Mouse (Mus musculus) CD4-positive, CD25-positive, alpha-beta regulatory T cell, adult 9 weeks (primary cell): ENCODE data around the gene Naalad2. TPM values are rescaled to one million over a fixed set of nuclear protein-coding genes. Genes with fewer than 3 reads are reported as not detected.

Experiments
- polyA plus RNA-seq: library from polyadenylated mRNA; unstranded; fragments of 100-300 nt; shearing (Covaris generic); gene quantifications from one replicate; pipeline ENCODE4 v1.2.1, GENCODE M21; 2017

Gene Naalad2
- polyA plus RNA-seq: 0.20 TPM

DNA sequence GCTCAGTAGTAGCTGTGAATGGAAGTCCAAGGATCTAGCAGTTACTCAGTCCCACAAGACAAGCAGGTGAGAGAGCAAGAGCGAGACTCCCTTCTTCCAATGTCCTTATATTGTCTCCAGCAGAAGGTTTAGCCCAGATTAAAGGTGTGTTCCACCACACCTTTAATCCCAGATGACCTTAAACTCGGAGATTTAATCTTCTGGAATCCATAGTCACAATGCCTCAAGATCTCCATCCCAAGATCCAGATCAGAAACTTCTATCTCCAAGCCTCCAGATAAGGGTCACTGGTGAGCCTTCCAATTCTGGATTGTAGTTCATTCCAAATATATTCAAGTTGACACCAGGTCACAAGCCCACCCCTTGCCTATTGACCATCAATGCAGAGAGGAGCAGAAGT is at the start of gene Naalad2:
TSS of gene Naalad2 (minus strand) at position 101 of the 400 bp plus-strand sequence.

GRCm38 (mm10) chr9:18430354-18430753 is 27.6 kb upstream of the Naalad2 start, which contains the start of gene Mbd3l2:
Gene Mbd3l2 (plus strand): TSS chr9:18430654.

GRCm38 (mm10) chr9:18404118-18404517 is 1.3 kb upstream of the Naalad2 start, which contains the start of gene Ubtfl1:
Gene Ubtfl1 (plus strand): TSS chr9:18404418.

DNA sequence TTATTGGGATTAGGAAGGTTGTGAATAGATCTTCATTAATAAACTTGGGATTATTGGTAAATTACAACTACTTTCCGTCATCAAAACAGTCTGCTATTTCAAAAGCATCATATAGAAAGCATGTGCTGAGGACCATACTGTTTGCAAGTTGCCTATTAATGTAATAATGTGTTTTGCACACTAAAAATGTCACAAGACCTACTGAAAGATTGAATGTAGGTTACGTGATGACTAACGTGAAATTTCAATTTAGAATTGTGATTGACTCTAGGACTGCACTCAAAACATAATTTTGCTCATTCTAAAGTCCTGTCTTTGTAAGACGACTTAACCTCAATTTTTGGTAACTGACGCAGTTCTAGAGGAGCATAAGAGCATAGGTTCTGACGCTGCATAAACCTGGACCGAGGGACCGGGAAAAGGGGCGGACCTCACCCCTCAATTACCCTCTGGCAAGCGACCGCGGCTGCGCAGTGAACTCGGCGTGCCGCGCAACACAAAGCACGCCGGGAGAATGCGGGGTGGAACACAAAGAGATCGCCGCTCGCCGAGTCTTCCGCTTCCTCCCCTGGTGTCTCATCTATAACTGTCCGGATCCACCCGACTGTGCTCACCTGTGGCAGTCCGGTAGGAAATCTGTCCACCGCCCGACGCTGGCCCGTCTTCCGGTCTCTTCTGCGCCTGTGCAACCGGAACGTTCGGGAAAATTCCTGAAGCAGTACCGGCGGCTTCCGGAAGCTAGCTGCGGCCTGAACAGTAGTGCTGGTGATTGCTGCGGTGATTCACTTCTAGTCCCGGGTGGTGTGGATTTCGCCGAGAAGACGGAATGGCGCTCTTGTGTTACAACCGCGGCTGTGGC is 111.0 kb downstream of the Naalad2 start, which contains the start of gene Chordc1:
TSS of gene Chordc1 (plus strand) at position 555 of the 859 bp plus-strand sequence.

Other genes starting within 250 kb of the Naalad2 start
- 134 TPM for gene Chordc1, start 110.9 kb downstream of the Naalad2 start, polyA plus RNA-seq
- gene Ubtfl1, start 1.4 kb upstream of the Naalad2 start, polyA plus RNA-seq: 0.11 TPM
- not detected for gene Mbd3l2, start 27.7 kb upstream of the Naalad2 start, polyA plus RNA-seq
- 3.7 TPM for gene Zfp558, start 75.3 kb upstream of the Naalad2 start, polyA plus RNA-seq
- gene Mbd3l1, start 75.4 kb upstream of the Naalad2 start, polyA plus RNA-seq: not detected